Mouse (Mus musculus): ENCODE measurements around the gene Gsn. TPM values are rescaled to one million over a fixed set of nuclear protein-coding genes. Genes with fewer than 3 reads are reported as not detected.

Gsn gene
- 143 and 227 TPM in 2 replicates for polyA plus RNA-seq (2012; rRNA removed; ENCODE audit: low replicate concordance)

DNA sequence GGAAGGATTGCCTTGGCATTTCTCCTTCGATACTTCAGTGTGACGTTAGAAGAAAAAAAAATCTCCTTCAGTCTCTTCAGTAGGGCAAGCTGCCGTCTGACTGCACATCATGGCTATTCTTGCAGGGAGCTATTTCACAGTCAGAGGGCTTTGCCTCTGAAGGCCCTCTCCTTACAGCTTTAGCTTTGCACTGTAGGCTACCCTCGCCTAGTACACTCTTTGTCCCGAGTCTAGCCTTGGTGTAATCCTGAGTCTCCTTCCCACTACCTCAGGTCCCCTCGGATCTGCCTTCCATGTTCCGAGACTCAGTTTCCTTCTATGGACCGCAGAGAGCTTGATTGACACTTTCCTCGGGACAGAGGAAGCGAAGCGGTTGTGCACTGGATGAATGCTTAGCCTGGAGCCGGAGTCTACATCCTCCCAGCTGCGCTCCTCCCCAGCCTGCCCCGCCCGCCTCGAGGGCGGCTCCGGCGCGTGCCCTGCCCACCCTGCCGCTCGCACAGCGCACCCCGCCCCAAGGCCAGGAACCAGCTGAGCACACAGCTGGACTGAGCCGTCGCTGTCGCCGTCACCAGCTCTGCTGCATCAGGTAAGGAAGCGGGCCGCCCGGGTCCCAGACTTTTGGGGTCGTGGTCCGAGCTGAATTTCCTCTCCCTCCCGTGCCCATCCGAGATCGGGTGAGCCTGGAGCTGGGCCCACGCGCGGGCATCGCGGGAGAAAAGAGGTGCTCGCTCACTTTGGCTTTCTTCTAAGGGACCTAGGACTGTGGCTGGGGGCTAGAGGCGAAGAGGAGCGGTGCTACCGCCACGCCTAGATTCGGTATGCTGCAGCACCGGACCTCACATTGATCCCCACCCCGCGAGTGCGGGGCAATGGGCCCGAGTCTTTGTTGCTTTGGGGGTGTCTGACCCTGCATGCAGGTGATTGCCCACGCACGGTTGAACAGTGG lies at the start of gene Gsn:
Gene Gsn, plus strand, starts transcription at position 496 of the 949 bp plus-strand sequence.

DNA sequence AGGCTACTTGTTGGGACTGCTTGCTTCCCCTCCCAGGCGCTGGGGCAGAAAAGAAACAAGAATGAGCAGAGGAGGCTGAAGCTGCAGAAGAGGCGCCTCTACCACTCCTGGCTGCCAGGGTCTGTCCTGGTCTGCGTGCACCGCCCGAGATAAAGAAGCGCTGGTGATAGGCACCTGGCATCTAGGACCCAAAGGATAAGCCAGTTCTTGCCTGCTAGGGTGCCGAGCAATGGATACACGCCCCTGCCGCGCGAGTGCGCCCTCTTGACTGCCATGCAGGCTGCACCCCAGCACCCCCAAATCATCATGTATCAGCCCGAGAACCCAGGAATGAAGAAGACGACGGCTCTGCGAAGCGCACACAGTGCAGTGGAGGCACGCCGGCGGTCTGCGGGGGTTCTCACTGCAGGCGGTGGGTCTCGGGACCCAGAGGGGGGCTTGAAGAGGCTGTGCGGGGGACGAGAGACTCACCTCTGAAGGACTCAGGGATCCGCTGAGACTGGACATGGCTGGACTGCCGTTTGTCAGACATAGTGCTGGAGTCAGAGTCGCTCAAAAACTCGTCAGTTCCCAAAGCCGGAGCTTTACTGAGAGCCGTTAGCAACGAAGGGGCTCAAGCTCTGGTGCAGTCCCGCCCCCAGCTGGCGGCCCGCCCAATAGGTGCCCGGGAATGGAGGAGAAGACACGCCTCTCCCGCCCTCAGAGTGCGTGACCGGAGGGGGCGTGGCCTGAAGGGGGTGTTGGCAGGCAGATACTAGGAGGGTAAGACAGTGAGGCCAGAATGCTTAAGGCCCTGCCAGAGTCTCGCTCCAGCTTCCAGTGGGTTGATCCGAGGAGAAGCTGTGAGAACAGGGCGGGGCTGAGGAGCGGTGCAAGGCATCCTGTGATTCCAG lies 80.5 kb downstream of the Gsn start, which contains the start of gene Stom:
Gene Stom, minus strand, starts transcription at position 589 of the 893 bp plus-strand sequence.

Other genes starting within 250 kb of the Gsn start
- gene Hc, start 194.9 kb upstream of the Gsn start, polyA plus RNA-seq (2012; rRNA removed; ENCODE audit: low replicate concordance), result not detected in 2 replicates
- gene AI182371, start 154.8 kb upstream of the Gsn start, polyA plus RNA-seq (2012; rRNA removed; ENCODE audit: low replicate concordance), result 0.15 TPM in 1 of 2 replicates, not detected in the other
- 3.0 and 5.0 TPM in 2 replicates for gene Cntrl, start 146.9 kb upstream of the Gsn start, polyA plus RNA-seq (2012; rRNA removed; ENCODE audit: low replicate concordance)
- 374 and 1,105 TPM in 2 replicates for gene Rab14, start 55.3 kb upstream of the Gsn start, polyA plus RNA-seq (2012; rRNA removed; ENCODE audit: low replicate concordance)
- gene Stom, start 80.6 kb downstream of the Gsn start, polyA plus RNA-seq (2012; rRNA removed; ENCODE audit: low replicate concordance), result 9.4 and 45.1 TPM in 2 replicates
- gene 4930568D16Rik, start 111.3 kb downstream of the Gsn start, polyA plus RNA-seq (2012; rRNA removed; ENCODE audit: low replicate concordance), result not detected in 2 replicates
- not detected in 2 replicates for gene 4930402F06Rik, start 140.8 kb downstream of the Gsn start, polyA plus RNA-seq (2012; rRNA removed; ENCODE audit: low replicate concordance)
- 2.3 and 2.7 TPM in 2 replicates for gene Ggta1, start 206.9 kb downstream of the Gsn start, polyA plus RNA-seq (2012; rRNA removed; ENCODE audit: low replicate concordance)